8 mouse cellular contexts compared by ENCODE assay signal in genomic region chr11:119033874-119034558, GRCm38 (mm10). TPM values are rescaled to one million over a fixed set of nuclear protein-coding genes. Genes with fewer than 3 reads are reported as not detected.
A peak's percentile ranks its signal among the peaks of the same experiment; 100 is the strongest.
DNase-seq lines count a peak whose midpoint lies in the region; ATAC-seq and TF ChIP-seq lines count a peak whose summit lies in the region.

No protein-coding gene starts in this region.

- peaks cover 52% of the 10 kb centered on the region for H3K27me3 ChIP-seq in intestine, embryonic 14.5 days (replicated peaks; ENCODE audit: control insufficient read depth, insufficient read depth, low read length)
- H3K27me3 ChIP-seq in stomach, postnatal 0 days (ENCODE audit: control insufficient read depth, insufficient read depth, low read length): peaks cover 2% of the 10 kb centered on the region; the same call in 1 of the 2 replicates

- H3K36me3 ChIP-seq in intestine, embryonic 14.5 days (ENCODE audit: control insufficient read depth, insufficient read depth, low read length): peaks cover 28% of the 10 kb centered on the region
- peaks cover 5% of the 10 kb centered on the region; the same call in 1 of the 2 replicates for H3K36me3 ChIP-seq in stomach, postnatal 0 days (ENCODE audit: control insufficient read depth, insufficient read depth, low read length)

- ATAC-seq in intestine, embryonic 14.5 days (replicated peaks; ENCODE audit: low FRiP score, low TSS enrichment, low read depth): peak; percentile 18; the same call in 1 of the 2 replicates
- ATAC-seq in stomach, postnatal 0 days (ENCODE audit: low FRiP score, low TSS enrichment): peak; percentile 50

- H3K4me1 ChIP-seq in intestine, embryonic 14.5 days (replicated peaks; ENCODE audit: control insufficient read depth, insufficient read depth, low read length): peaks cover 21% of the 10 kb centered on the region
- H3K4me1 ChIP-seq in stomach, postnatal 0 days (replicated peaks; ENCODE audit: control insufficient read depth, insufficient read depth): peaks cover 3% of the 10 kb centered on the region; the same call in 1 of the 2 replicates

- WGBS in intestine, embryonic 14.5 days: 2% methylated on average over 26 of the region's 26 CpGs
- 4% methylated on average over 26 of the region's 26 CpGs for WGBS in stomach, postnatal 0 days

- peak; percentile 95 for TF ChIP-seq CTCF in stomach, postnatal 0 days (IDR thresholded peaks at IDR 0.05; ENCODE audit: low read depth)

- H3K27ac ChIP-seq in intestine, embryonic 14.5 days (ENCODE audit: low read depth): no peak overlapping the region
- no peak overlapping the region for H3K27ac ChIP-seq in stomach, postnatal 0 days (replicated peaks)

- H3K9ac ChIP-seq in intestine, embryonic 14.5 days (ENCODE audit: low read length): no peak overlapping the region
- no peak overlapping the region; the same call in 1 of the 2 replicates for H3K9ac ChIP-seq in stomach, postnatal 0 days (ENCODE audit: low read length)

- H3K9me3 ChIP-seq in intestine, embryonic 14.5 days (ENCODE audit: control insufficient read depth, low read length): no peaks in the 10 kb centered on the region
- H3K9me3 ChIP-seq in stomach, postnatal 0 days (ENCODE audit: control insufficient read depth, low read length): no peaks in the 10 kb centered on the region

- intact Hi-C loops in gastrocnemius, postnatal 36 days (cut with DNase I): loop anchor here (2.0 kb wide), 1 partner anchor 157 kb away; no protein-coding TSS in a partner anchor

- peak overlapping the region; percentile 41 for H3K4me2 ChIP-seq in intestine, embryonic 14.5 days (ENCODE audit: low read length)
- H3K4me2 ChIP-seq in stomach, postnatal 0 days (replicated peaks; ENCODE audit: low read depth): peak overlapping the region; percentile 52

- peak; percentile 85 for DNase-seq in urinary bladder, postnatal 25 days (ENCODE audit: low spot score)
- DNase-seq in urinary bladder, adult 18-20 months (ENCODE audit: low spot score in 2 of 2): no peak
- peak; percentile 79 to 83 for DNase-seq in cerebellum, postnatal 36 days
- DNase-seq in gastrocnemius, postnatal 36 days: peak; percentile 79 to 81
- DNase-seq in intestine, embryonic 14.5 days (ENCODE audit: low spot score): peak; percentile 92
- DNase-seq in liver: peak; percentile 73
- peak; percentile 36 to 81 for DNase-seq in monocyte, adult 2 months (ENCODE audit: low read depth in 1 of 2, low spot score in 2 of 2)
- peak; percentile 83 for DNase-seq in stomach, postnatal 0 days (ENCODE audit: low spot score)

- TF ChIP-seq EP300 in stomach, postnatal 0 days (optimal IDR thresholded peaks at IDR 0.05): no peak

- H3K4me3 ChIP-seq in intestine, embryonic 14.5 days (ENCODE audit: low read depth, low read length): peak overlapping the region; percentile 15; the same call in 1 of the 2 replicates
- H3K4me3 ChIP-seq in stomach, postnatal 0 days (ENCODE audit: low read depth, low read length): peak overlapping the region; percentile 29

RNA-seq across cellular contexts. Expression of gene Cbx8, which starts 6.8 kb away (rescaled TPM):
- total RNA-seq in gastrocnemius, postnatal 36 days (2021): 1 to 10 TPM; 1.5 to 1.9 TPM
- polyA plus RNA-seq in intestine, embryonic 14.5 days (2014; fragmentation: Nextera tagmentation; extraction: Ambion mirVana): 7.7 and 11.4 TPM in 2 replicates
- 4.6 and 5.1 TPM in 2 replicates for polyA plus RNA-seq in stomach, postnatal 0 days (2015; fragmentation: Nextera tagmentation; extraction: Ambion mirVana)

RNA-seq across cellular contexts. Expression of gene Cbx2, which starts 11.3 kb away (rescaled TPM):
- total RNA-seq in gastrocnemius, postnatal 36 days (2021): 1 to 10 TPM in 1 of 2 experiments, under 1 TPM in 1; 0.79 to 1.1 TPM
- polyA plus RNA-seq in intestine, embryonic 14.5 days (2014; fragmentation: Nextera tagmentation; extraction: Ambion mirVana): 31.5 and 32.0 TPM in 2 replicates
- polyA plus RNA-seq in stomach, postnatal 0 days (2015; fragmentation: Nextera tagmentation; extraction: Ambion mirVana): 5.1 and 5.3 TPM in 2 replicates

RNA-seq across cellular contexts. Expression of gene Enpp7, which starts 46.0 kb away (rescaled TPM):
- total RNA-seq in gastrocnemius, postnatal 36 days (2021): not detected
- not detected in 2 replicates for polyA plus RNA-seq in intestine, embryonic 14.5 days (2014; fragmentation: Nextera tagmentation; extraction: Ambion mirVana)
- not detected in 2 replicates for polyA plus RNA-seq in stomach, postnatal 0 days (2015; fragmentation: Nextera tagmentation; extraction: Ambion mirVana)

RNA-seq across cellular contexts. Expression of gene Cbx4, which starts 52.0 kb away (rescaled TPM):
- 1 to 10 TPM; 1.6 to 3.0 TPM for total RNA-seq in gastrocnemius, postnatal 36 days (2021)
- polyA plus RNA-seq in intestine, embryonic 14.5 days (2014; fragmentation: Nextera tagmentation; extraction: Ambion mirVana): 9.9 and 10.5 TPM in 2 replicates
- polyA plus RNA-seq in stomach, postnatal 0 days (2015; fragmentation: Nextera tagmentation; extraction: Ambion mirVana): 9.6 and 11.2 TPM in 2 replicates

Comparison
In these comparisons a context has a peak if more than half of its experiments do, and no peak if none do; other contexts are left out.
1. DNase-seq: peak in urinary bladder, postnatal 25 days (single experiment), cerebellum, postnatal 36 days (2 of 2), gastrocnemius, postnatal 36 days (2 of 2), intestine, embryonic 14.5 days (single experiment), liver (single experiment), monocyte, adult 2 months (2 of 2) and stomach, postnatal 0 days (single experiment); none in urinary bladder, adult 18-20 months (0 of 2).